Mouse (Mus musculus) E14TG2a.4 (cell line): ENCODE data around the gene Sirt5.

Source experiments
- H3K27me3 ChIP-seq: 2 replicates; pipeline ENCODE4 v1.6.1; 2014; ENCODE audit warnings: low read length, control low read depth; ENCODE audit not compliant: insufficient read depth
- H3K36me3 ChIP-seq: 2 replicates; pipeline ENCODE4 v1.6.1; 2014; ENCODE audit warnings: low read length, control low read depth; ENCODE audit not compliant: insufficient read depth
- H3K4me1 ChIP-seq: replicated peaks from 2 replicates; pipeline ENCODE4 v1.6.1; 2014; ENCODE audit warnings: low read depth, low read length, control low read depth
- H3K4me3 ChIP-seq: replicated peaks from 2 replicates; pipeline ENCODE4 v1.5.1; 2014; ENCODE audit warnings: mild to moderate bottlenecking, low read length
- H3K9me3 ChIP-seq: 2 replicates; pipeline ENCODE4 v1.6.1; 2014; ENCODE audit warnings: low read length, control low read depth
- CTCF ChIP-seq: conservative IDR thresholded peaks from 2 replicates; pipeline ENCODE4 v1.5.1; 2014; ENCODE audit warnings: low read length
- NANOG ChIP-seq: IDR thresholded peaks from 2 replicates; pipeline ENCODE4 v1.6.1; 2014; ENCODE audit warnings: borderline replicate concordance, low read length, mixed read lengths
- POU5F1 ChIP-seq: IDR thresholded peaks from 2 replicates; pipeline ENCODE4 v1.6.1; 2014; ENCODE audit warnings: low read length, borderline replicate concordance

The Sirt5 gene

DNA sequence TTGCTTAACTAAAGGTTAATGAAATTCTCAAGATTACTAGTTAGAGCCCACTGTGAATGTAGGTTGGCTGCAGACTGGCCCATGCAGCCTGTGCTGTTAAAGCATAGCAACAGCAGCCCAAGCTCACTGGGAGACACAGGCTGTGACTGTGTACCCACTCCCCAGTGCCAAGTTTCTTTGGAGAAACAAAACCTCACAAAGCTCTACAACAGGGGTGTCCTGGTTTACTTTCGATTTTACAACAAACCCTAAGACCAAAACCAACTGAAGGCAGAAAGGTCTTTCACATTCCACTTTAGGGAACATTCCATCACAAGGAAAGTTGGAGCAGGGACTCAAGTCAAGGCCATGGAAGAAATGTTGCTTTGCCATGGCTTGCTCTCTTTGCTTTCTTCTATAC is 77.3 kb downstream of the Sirt5 start:
- H3K36me3 ChIP-seq: no peaks in the 10 kb centered on the region
- H3K27me3 ChIP-seq: no peaks in the 10 kb centered on the region
- TF ChIP-seq POU5F1 (no peak), CTCF (no peak), NANOG (no peak)
- peaks cover 36% of the 10 kb centered on the region for H3K4me1 ChIP-seq
- no peaks in the 10 kb centered on the region for H3K9me3 ChIP-seq
- no peak overlapping the region for H3K4me3 ChIP-seq

DNA sequence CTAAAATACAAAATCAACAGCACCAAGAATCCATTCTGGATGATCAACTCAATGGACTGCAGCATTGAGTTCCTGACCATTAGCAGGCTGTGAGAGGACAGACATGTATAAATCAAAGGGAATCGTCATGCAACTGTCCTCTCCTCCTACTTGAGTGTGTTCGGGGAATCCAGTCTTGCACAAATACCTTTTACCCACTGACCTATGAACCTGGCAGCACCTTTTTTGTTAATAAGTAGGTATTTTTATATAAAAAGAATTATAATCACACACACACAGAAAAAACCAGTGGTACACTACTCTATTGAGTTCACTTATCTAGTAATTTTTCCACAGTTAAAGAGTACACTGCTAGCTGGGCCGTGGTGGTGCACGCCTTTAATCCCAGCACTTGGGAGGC is 78.4 kb downstream of the Sirt5 start:
- TF ChIP-seq CTCF (no peak), POU5F1 (no peak), NANOG (no peak)
- no peaks in the 10 kb centered on the region for H3K9me3 ChIP-seq
- no peaks in the 10 kb centered on the region for H3K36me3 ChIP-seq
- H3K4me1 ChIP-seq: peaks cover 36% of the 10 kb centered on the region
- no peaks in the 10 kb centered on the region for H3K27me3 ChIP-seq
- H3K4me3 ChIP-seq: no peak overlapping the region

DNA sequence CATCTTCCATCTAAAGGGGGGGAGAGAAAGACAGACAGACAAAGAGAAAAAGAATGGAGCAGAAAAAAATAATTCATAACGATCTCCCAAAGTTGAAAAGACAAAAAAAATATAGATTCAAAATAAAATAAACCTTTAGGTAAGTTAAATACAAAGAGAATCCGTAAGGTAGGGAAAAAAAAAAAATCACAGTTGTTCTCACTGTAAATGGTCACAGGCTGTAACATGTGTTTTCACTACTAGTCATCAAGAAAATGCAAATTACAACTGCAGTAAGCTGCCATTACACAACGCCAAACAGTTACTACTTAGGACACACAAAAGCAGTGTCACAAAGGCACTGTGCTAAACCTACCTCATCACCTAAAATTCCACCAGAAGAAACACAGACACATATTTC is 79.4 kb downstream of the Sirt5 start:
- H3K4me3 ChIP-seq: no peak overlapping the region
- H3K9me3 ChIP-seq: no peaks in the 10 kb centered on the region
- H3K4me1 ChIP-seq: peaks cover 28% of the 10 kb centered on the region
- no peaks in the 10 kb centered on the region for H3K36me3 ChIP-seq
- TF ChIP-seq POU5F1 (no peak), CTCF (no peak), NANOG (no peak)
- H3K27me3 ChIP-seq: no peaks in the 10 kb centered on the region
